40 mouse cellular contexts compared by ENCODE assay signal in genomic region chr17:28548550-28548949, GRCm38 (mm10). TPM values are rescaled to one million over a fixed set of nuclear protein-coding genes. Genes with fewer than 3 reads are reported as not detected.
"Had no signal": no experiment of that assay in that cellular context is flagged by ENCODE, and none has a peak within 500 bp of the region (broad histone marks: within the 10 kb centered on the region; RNA-seq: fewer than 3 reads in every experiment).

No protein-coding gene starts in this region.

- ATAC-seq: forebrain, embryonic 13.5 days; forebrain, embryonic 14.5 days; forebrain, embryonic 15.5 days; forebrain, embryonic 16.5 days; forebrain, postnatal 0 days had no signal

- H3K4me2 ChIP-seq: embryonic facial prominence, embryonic 12.5 days; embryonic facial prominence, embryonic 13.5 days; embryonic facial prominence, embryonic 15.5 days; forebrain, embryonic 12.5 days; forebrain, embryonic 13.5 days; forebrain, embryonic 15.5 days had no signal

- H3K27me3 ChIP-seq: embryonic facial prominence, embryonic 12.5 days; embryonic facial prominence, embryonic 13.5 days; embryonic facial prominence, embryonic 15.5 days; forebrain, embryonic 12.5 days; forebrain, embryonic 13.5 days; forebrain, embryonic 15.5 days had no signal

- H3K9ac ChIP-seq: embryonic facial prominence, embryonic 12.5 days; embryonic facial prominence, embryonic 13.5 days; embryonic facial prominence, embryonic 15.5 days; forebrain, embryonic 12.5 days; forebrain, embryonic 13.5 days; forebrain, embryonic 15.5 days; forebrain, postnatal 0 days had no signal

- H3K4me1 ChIP-seq: forebrain, embryonic 13.5 days had no signal

- H3K27ac ChIP-seq: embryonic facial prominence, embryonic 12.5 days; embryonic facial prominence, embryonic 13.5 days; embryonic facial prominence, embryonic 15.5 days; forebrain, embryonic 10.5 days; forebrain, embryonic 12.5 days; forebrain, embryonic 13.5 days; forebrain, embryonic 15.5 days; gastrocnemius, adult 2 months; heart, adult 2 months had no signal

- H3K9me3 ChIP-seq: embryonic facial prominence, embryonic 10.5 days; embryonic facial prominence, embryonic 12.5 days; embryonic facial prominence, embryonic 13.5 days; embryonic facial prominence, embryonic 15.5 days; forebrain, embryonic 10.5 days; forebrain, embryonic 12.5 days; forebrain, embryonic 13.5 days; forebrain, embryonic 15.5 days had no signal

- H3K36me3 ChIP-seq: embryonic facial prominence, embryonic 10.5 days; embryonic facial prominence, embryonic 12.5 days; embryonic facial prominence, embryonic 13.5 days; embryonic facial prominence, embryonic 15.5 days; forebrain, embryonic 10.5 days; forebrain, embryonic 12.5 days; forebrain, embryonic 15.5 days had no signal

- DNase-seq: cerebellum, adult 8-10 months; cerebellum, adult 9-10 months; cerebellum, adult 9-11 months; cerebellum, postnatal 10 days; cerebellum, postnatal 14 days; cerebellum, postnatal 25 days; cerebellum, postnatal 36 days; embryo, embryonic 11 days; forebrain, postnatal 0 days; gastrocnemius, adult 2 months; gastrocnemius, postnatal 10 days; gastrocnemius, postnatal 14 days; gastrocnemius, postnatal 25 days; gastrocnemius, postnatal 36 days; heart, adult 11 months; heart, adult 18-20 months; heart, adult 2 months had no signal

- H3K4me3 ChIP-seq: embryonic facial prominence, embryonic 10.5 days; embryonic facial prominence, embryonic 12.5 days; embryonic facial prominence, embryonic 13.5 days; embryonic facial prominence, embryonic 15.5 days; erythroblast, embryonic 14.5 days; forebrain, embryonic 10.5 days; forebrain, embryonic 12.5 days; forebrain, embryonic 13.5 days; forebrain, embryonic 15.5 days; gastrocnemius, adult 2 months; heart, adult 2 months had no signal

RNA-seq across cellular contexts. Expression of gene Clpsl2, which starts 0.7 kb away (rescaled TPM):
- total RNA-seq: common myeloid progenitor, adult 5-6 weeks; forebrain, postnatal 0 days; gastrocnemius, adult 18-20 months; gastrocnemius, adult 2 months; gastrocnemius, adult 8-10 months; gastrocnemius, postnatal 10 days; gastrocnemius, postnatal 14 days; gastrocnemius, postnatal 25 days; gastrocnemius, postnatal 36 days; gastrocnemius, postnatal 4 days; granulocyte monocyte progenitor cell, adult 5-6 weeks; heart, adult 18-20 months; heart, adult 2 months; heart, adult 8-10 months had no signal
- polyA plus RNA-seq: cortical plate, adult 2 months; embryonic facial prominence, embryonic 10.5 days; embryonic facial prominence, embryonic 11.5 days; embryonic facial prominence, embryonic 12.5 days; embryonic facial prominence, embryonic 13.5 days; embryonic facial prominence, embryonic 14.5 days; embryonic facial prominence, embryonic 15.5 days; erythroblast, embryonic 14.5 days; forebrain, embryonic 10.5 days; forebrain, embryonic 11.5 days; forebrain, embryonic 12.5 days; forebrain, embryonic 13.5 days; forebrain, embryonic 14.5 days; forebrain, embryonic 15.5 days; forebrain, embryonic 16.5 days; forebrain, postnatal 0 days; frontal cortex, adult 2 months; heart, adult 2 months had no signal

RNA-seq across cellular contexts. Expression of gene Clps, which starts 12.0 kb away (rescaled TPM):
- total RNA-seq: common myeloid progenitor, adult 5-6 weeks; forebrain, postnatal 0 days; gastrocnemius, adult 18-20 months; gastrocnemius, adult 2 months; gastrocnemius, adult 8-10 months; gastrocnemius, postnatal 10 days; gastrocnemius, postnatal 14 days; gastrocnemius, postnatal 25 days; gastrocnemius, postnatal 36 days; gastrocnemius, postnatal 4 days; granulocyte monocyte progenitor cell, adult 5-6 weeks; heart, adult 18-20 months; heart, adult 2 months; heart, adult 8-10 months had no signal
- polyA plus RNA-seq: cortical plate, adult 2 months; embryonic facial prominence, embryonic 10.5 days; embryonic facial prominence, embryonic 11.5 days; embryonic facial prominence, embryonic 12.5 days; embryonic facial prominence, embryonic 13.5 days; embryonic facial prominence, embryonic 14.5 days; embryonic facial prominence, embryonic 15.5 days; erythroblast, embryonic 14.5 days; forebrain, embryonic 10.5 days; forebrain, embryonic 11.5 days; forebrain, embryonic 12.5 days; forebrain, embryonic 14.5 days; forebrain, embryonic 15.5 days; forebrain, embryonic 16.5 days; forebrain, postnatal 0 days had no signal

RNA-seq across cellular contexts. Expression of gene Armc12, which starts 17.9 kb away (rescaled TPM):
- total RNA-seq: common myeloid progenitor, adult 5-6 weeks; forebrain, postnatal 0 days; gastrocnemius, adult 18-20 months; gastrocnemius, adult 2 months; gastrocnemius, adult 8-10 months; gastrocnemius, postnatal 10 days; gastrocnemius, postnatal 14 days; gastrocnemius, postnatal 25 days; gastrocnemius, postnatal 36 days; gastrocnemius, postnatal 4 days; granulocyte monocyte progenitor cell, adult 5-6 weeks; heart, adult 18-20 months; heart, adult 2 months; heart, adult 8-10 months had no signal
- polyA plus RNA-seq: cortical plate, adult 2 months; embryonic facial prominence, embryonic 10.5 days; embryonic facial prominence, embryonic 11.5 days; embryonic facial prominence, embryonic 12.5 days; embryonic facial prominence, embryonic 13.5 days; embryonic facial prominence, embryonic 14.5 days; embryonic facial prominence, embryonic 15.5 days; erythroblast, embryonic 14.5 days; forebrain, embryonic 10.5 days; forebrain, embryonic 11.5 days; forebrain, embryonic 12.5 days; forebrain, embryonic 13.5 days; forebrain, embryonic 14.5 days; forebrain, embryonic 15.5 days; forebrain, embryonic 16.5 days; forebrain, postnatal 0 days; frontal cortex, adult 2 months had no signal

RNA-seq across cellular contexts. Expression of gene Lhfpl5, which starts 26.9 kb away (rescaled TPM):
- total RNA-seq: common myeloid progenitor, adult 5-6 weeks; gastrocnemius, adult 18-20 months; gastrocnemius, adult 2 months; gastrocnemius, adult 8-10 months; gastrocnemius, postnatal 10 days; gastrocnemius, postnatal 14 days; gastrocnemius, postnatal 25 days; gastrocnemius, postnatal 36 days; gastrocnemius, postnatal 4 days; granulocyte monocyte progenitor cell, adult 5-6 weeks; heart, adult 18-20 months; heart, adult 2 months; heart, adult 8-10 months had no signal
- polyA plus RNA-seq: erythroblast, embryonic 14.5 days; gonadal fat pad, adult 2 months had no signal
